Mouse (Mus musculus) gastrocnemius, adult 18-20 months (tissue): ENCODE results near the gene Dhx15. TPM values are rescaled to one million over a fixed set of nuclear protein-coding genes. Genes with fewer than 3 reads are reported as not detected.
A peak's percentile ranks its signal among the peaks of the same experiment; 100 is the strongest.
"Not testable (repeated sequence)": the region's sequence is repeated elsewhere in the genome, so short reads cannot be mapped to it uniquely, and the experiment has no call there.

Experiments used
- DNase-seq: peaks from one replicate; pipeline ENCODE4 v3.0.0; 2021; ENCODE audit warnings: low spot score
- long read RNA-seq, 2 experiments: library from polyadenylated mRNA; stranded (forward); transcript quantifications; one replicate each; pipeline ENCODE4 v2.0.0; 2021
- total RNA-seq, 2 experiments: library from RNA; stranded (reverse); gene quantifications; 2 replicates each; pipeline ENCODE4 v1.2.3; 2021

The Dhx15 gene
- 10 to 100 TPM; 36.8 to 39.5 TPM for total RNA-seq
- long read RNA-seq, experiment 1, transcript Dhx15-201 (14 exons, 3,010 nt), result major isoform, 23 of 27 reads
- long read RNA-seq, experiment 1, partial matches to known transcripts, result 3 of 27 reads
- long read RNA-seq, experiment 1, other reads (novel, unspliced or antisense), result 0 of 27 reads
- long read RNA-seq, experiment 2, transcript Dhx15-201 (14 exons, 3,010 nt), result major isoform, 6 of 9 reads
- long read RNA-seq, experiment 2, partial matches to known transcripts, result 3 of 9 reads
- long read RNA-seq, experiment 2, other reads (novel, unspliced or antisense), result 0 of 9 reads

- peak; percentile 93 for DNase-seq
These were observed at the start of gene Dhx15 for GRCm38 (mm10) chr5:52190371-52191179. Dhx15 (minus strand) TSS chr5:52190514.

GRCm38 (mm10) chr5:52238877-52239276 lies 48.6 kb upstream of the Dhx15 start:
- DNase-seq, result no peak

- DNase-seq, result no peak
These were observed 47.8 kb upstream of the Dhx15 start for GRCm38 (mm10) chr5:52237956-52238735.

GRCm38 (mm10) chr5:52236585-52236984 lies 46.3 kb upstream of the Dhx15 start:
- not testable (repeated sequence) for DNase-seq

- no peak for DNase-seq
These were observed 44.3 kb upstream of the Dhx15 start for GRCm38 (mm10) chr5:52234570-52234969.

GRCm38 (mm10) chr5:52233891-52234290 lies 43.6 kb upstream of the Dhx15 start:
- no peak for DNase-seq

GRCm38 (mm10) chr5:52232611-52233010 lies 42.3 kb upstream of the Dhx15 start:
- no peak for DNase-seq

GRCm38 (mm10) chr5:52232199-52232598 lies 41.9 kb upstream of the Dhx15 start:
- no peak for DNase-seq

- no peak for DNase-seq
These were observed 40.2 kb upstream of the Dhx15 start for GRCm38 (mm10) chr5:52230466-52230865.

GRCm38 (mm10) chr5:52226677-52227076 lies 36.4 kb upstream of the Dhx15 start:
- DNase-seq, result no peak

- no peak for DNase-seq
These were observed 31.3 kb upstream of the Dhx15 start for GRCm38 (mm10) chr5:52221596-52221995.

GRCm38 (mm10) chr5:52220013-52220804 lies 29.9 kb upstream of the Dhx15 start:
- no peak for DNase-seq

- no peak for DNase-seq
These were observed 27.9 kb upstream of the Dhx15 start for GRCm38 (mm10) chr5:52218238-52218637.

- no peak for DNase-seq
These were observed 23.0 kb upstream of the Dhx15 start for GRCm38 (mm10) chr5:52213143-52213900.

- DNase-seq, result no peak
These were observed 810 bp upstream of the Dhx15 start for GRCm38 (mm10) chr5:52191180-52191468.

GRCm38 (mm10) chr5:52189664-52190365 lies 499 bp downstream of the Dhx15 start:
- DNase-seq, result peak; percentile 43

- DNase-seq, result no peak
These were observed 2.1 kb downstream of the Dhx15 start for GRCm38 (mm10) chr5:52188206-52188605.

GRCm38 (mm10) chr5:52177326-52177725 lies 13.0 kb downstream of the Dhx15 start:
- DNase-seq, result no peak

GRCm38 (mm10) chr5:52168468-52168867 lies 21.8 kb downstream of the Dhx15 start:
- DNase-seq, result no peak

- DNase-seq, result no peak
These were observed 41.2 kb downstream of the Dhx15 start for GRCm38 (mm10) chr5:52149138-52149537.
